Mouse (Mus musculus) spleen, adult 18-20 months (tissue): ENCODE results near the gene Slc2a4.
"Not testable (repeated sequence)": the region's sequence is repeated elsewhere in the genome, so short reads cannot be mapped to it uniquely, and the experiment has no call there.

Experiments used
- DNase-seq, 2 experiments: peaks; one replicate each; pipeline ENCODE4 v3.0.0; 2022; ENCODE audit warnings: mixed read lengths in 2 of 2

The Slc2a4 gene

GRCm38 (mm10) chr11:69918118-69918517, 29.9 kb downstream of the Slc2a4 start:
- DNase-seq: no peak

GRCm38 (mm10) chr11:69917379-69917948, 30.5 kb downstream of the Slc2a4 start:
- DNase-seq: no peak

- DNase-seq: not testable (repeated sequence)
Measured at GRCm38 (mm10) chr11:69916652-69917378, 31.2 kb downstream of the Slc2a4 start.

DNA sequence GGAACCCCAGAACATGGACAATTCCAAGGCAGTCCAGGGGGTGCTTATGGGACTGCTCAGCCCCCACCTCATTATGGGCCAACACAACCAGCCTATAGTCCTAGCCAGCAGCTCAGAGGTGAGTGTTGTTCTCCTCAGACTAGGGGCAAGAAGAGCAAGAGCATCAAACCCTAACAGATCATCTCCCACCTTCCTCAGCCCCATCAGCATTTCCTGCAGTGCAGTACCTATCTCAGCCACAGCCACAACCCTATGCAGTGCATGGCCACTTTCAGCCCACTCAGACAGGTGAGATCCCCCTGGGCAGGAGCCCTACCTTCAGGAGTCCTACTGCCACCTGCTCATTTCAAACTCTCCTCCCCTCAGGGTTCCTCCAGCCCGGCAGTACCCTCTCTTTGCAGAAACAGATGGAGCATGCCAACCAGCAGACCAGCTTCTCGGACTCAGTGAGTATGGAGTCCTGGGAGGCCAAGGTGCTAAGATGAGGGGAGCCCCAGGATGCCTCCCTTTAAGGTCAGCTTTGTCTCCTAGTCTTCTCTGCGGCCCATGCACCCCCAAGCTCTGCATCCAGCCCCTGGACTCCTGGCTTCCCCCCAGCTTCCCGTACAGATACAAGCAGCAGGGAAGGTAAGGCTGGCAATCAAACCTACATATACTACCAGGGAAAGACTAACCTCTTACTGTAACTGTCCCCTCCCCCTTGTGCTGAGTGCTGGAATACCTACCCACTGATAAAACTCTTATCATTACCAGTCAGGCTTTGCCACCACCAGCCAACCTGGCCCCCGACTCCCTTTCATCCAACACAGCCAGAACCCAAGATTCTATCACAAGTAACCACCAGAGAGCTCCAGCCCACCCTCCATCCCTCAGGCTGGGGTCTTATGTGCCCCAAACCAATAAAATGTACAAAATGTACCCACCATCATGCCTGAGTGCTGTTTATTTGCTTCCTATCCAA, 32.0 kb downstream of the Slc2a4 start:
- no peak for DNase-seq

- DNase-seq: no peak
Measured at GRCm38 (mm10) chr11:69914917-69915430, 33.0 kb downstream of the Slc2a4 start.

GRCm38 (mm10) chr11:69914372-69914764, 33.6 kb downstream of the Slc2a4 start:
- DNase-seq: no peak

DNA sequence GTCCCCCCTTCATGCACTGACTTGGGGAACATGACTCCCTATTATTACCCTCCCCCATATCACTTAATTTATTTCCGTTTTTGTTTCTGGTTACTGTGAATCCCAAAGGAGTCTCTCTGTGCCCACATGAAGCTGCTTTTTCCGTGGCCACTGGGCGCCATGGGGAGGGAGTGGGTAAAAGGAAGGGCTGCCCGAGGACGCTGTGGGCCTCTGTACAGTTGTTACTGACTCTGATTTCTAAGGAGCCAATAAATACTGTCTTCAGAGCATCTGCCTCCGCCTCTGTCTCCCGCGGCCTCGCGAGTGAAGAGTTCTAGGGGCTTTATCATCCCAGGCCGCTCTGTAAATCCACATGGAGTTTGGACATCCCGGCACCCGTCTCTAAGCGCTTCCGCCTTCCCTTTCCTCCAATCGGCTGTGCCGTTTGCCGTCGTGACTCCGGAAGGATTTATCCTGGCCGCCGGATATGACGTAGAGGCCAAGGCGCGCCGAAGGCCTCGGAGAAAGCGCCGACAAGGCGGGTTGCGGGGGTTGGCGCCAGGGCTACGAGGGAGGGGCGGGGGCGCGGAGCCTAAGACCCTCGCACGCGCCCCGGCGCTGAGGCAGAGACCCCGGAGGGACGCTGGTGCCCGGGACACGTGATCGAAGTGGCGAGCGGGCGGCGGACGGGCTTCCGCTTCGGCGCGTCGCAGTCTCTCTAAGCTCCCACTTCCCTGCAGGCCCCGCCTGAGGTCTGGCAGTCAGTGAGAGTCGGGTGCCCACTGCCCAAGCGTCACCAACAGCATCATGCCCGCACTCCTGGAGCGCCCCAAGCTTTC, 34.2 kb downstream of the Slc2a4 start, which contains the start of gene Gps2:
Gene Gps2 (plus strand): TSS at position 335 of the 818 bp plus-strand sequence.
- peak; percentile 82 to 85 for DNase-seq

DNA sequence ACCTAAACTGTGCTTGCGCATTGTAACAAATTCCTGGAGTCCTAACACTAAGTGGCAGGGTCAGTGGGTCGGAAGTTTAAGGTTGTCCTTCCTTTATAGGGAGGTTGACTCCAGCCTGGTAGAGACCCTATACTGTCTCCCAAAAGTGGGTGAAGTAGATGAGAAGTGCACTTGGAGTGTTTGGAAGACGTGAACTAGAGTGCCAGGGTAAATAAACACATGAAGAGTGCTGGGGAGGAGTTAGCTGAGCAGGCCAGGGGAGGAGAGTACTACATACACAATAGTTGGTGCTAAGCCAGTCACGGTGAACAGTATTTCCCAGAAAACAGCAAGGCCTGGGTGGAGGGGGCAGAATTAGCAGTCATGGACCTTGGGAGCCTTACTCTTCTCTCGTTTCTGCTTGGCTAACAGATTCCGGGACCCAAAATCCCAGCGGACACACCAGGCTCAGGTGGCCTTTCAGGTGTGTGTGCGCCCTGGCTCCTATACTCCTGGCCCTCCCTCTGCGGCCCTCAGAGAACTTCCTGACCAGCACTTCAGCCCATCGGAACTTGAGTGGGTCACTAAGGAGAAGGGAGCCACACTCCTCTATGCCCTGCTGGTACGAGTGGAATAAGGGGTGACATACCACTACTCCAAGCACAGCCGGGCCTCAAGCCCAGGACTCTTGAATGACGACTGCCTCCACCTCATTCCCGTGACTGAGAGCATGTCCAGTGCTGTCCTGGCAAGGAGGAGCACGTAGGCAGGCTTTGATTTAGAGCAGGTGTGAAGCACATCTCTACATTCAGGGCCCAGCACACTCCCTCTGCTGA, 35.1 kb downstream of the Slc2a4 start:
- no peak for DNase-seq

DNA sequence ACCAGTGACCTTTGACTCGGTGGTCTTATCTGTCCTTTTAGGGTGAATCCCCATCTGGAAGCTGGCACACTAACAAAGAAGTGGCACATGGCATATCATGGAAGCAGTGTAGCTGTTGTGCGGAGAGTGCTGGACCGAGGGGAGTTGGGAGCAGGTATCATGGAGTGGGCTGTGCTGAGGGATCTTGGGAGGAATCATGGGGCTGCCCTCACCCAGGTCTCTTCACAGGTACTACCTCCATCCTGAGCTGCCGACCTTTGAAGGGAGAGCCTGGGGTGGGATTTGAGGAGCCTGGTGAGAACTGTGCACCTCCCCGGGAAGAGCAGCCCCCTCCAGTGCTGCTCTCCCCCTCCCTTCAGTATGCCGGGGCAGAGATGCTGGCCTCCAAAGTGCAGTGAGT, 36.3 kb downstream of the Slc2a4 start:
- no peak for DNase-seq

GRCm38 (mm10) chr11:69910781-69911560, 37.0 kb downstream of the Slc2a4 start:
- no peak for DNase-seq

DNA sequence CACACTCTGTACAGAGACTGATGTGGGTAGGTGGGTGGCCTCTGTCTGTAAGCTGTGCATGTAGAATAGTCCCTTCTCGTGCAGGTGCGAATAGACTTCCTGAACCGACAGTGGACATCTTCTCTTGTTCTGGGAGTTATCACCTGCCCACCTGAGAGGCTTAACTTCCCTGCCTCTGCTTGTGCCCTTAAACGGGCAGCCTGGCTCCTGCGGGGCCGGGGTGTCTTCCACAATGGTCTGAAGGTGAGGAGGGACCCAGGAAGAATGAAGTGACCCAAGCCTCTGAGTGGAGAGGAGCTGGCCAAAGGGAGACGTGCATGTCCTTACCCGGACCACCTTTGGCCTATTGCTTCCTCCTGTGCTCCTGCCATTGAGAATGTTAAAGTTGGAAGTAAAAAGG, 37.8 kb downstream of the Slc2a4 start:
- DNase-seq: no peak

- DNase-seq: no peak
Measured at GRCm38 (mm10) chr11:69909174-69909573, 38.8 kb downstream of the Slc2a4 start.

- no peak for DNase-seq
Measured at GRCm38 (mm10) chr11:69908645-69909044, 39.3 kb downstream of the Slc2a4 start.

DNA sequence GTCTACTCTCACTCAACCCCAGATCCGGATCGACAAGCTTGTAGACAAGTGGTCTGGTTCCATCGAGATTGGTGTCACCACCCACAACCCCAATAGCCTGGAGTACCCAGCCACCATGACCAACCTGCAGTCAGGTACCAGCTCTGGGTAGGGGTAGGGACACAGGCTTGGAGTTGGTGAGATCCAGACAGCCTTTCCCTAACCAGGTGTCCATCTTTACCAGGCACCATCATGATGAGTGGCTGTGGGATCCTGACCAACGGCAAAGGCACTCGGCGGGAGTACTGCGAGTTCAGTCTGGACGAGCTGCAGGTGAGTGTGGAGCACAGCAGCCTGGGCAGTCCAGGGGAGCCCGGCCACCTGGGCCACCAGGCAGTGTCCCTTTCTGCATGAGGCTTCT, 43.7 kb downstream of the Slc2a4 start:
- DNase-seq: no peak

DNA sequence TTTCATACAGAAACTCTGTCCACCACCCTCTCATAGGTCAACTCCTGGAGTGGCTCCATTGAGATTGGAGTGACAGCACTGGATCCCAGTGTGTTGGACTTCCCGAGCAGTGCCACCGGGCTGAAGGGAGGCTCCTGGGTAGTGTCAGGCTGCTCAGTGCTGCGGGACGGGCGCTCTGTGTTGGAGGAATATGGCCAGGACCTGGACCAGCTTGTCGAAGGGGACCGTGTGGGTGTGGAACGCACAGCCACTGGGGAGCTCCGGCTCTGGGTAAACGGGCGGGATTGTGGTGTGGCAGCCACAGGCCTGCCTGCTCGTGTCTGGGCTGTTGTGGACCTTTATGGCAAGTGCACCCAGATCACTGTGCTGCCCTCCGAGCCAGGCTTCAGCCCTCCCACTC, 45.0 kb downstream of the Slc2a4 start:
- DNase-seq: no peak

DNA sequence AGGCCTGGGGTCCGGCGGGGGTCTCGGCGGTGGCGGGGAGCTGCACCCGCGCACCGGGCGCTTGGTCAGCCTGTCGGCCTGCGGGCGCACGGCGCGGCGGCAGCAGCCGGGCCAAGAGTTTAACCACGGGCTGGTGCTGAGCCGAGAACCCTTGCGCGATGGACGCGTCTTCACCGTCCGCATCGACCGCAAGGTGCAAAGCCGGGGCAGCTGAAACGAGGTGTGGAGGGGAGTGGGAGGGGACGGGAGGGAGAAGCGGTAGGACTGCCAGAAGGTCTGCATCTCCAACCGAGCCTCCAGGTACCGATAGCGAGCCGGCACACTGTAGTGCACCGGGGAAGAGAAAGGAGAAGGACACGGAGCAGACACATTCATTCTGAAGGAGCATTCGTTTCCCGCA, 46.0 kb downstream of the Slc2a4 start:
- DNase-seq: no peak

- peak; percentile 81 to 89 for DNase-seq
Measured at GRCm38 (mm10) chr11:69901406-69901846, 46.6 kb downstream of the Slc2a4 start.

- peak; percentile 76 to 81 for DNase-seq
Measured at GRCm38 (mm10) chr11:69900471-69901405, 47.2 kb downstream of the Slc2a4 start, which contains the start of the genes 2810408A11Rik and Neurl4. Gene 2810408A11Rik (minus strand): TSS chr11:69900987. Gene Neurl4 (plus strand): TSS chr11:69901072.

DNA sequence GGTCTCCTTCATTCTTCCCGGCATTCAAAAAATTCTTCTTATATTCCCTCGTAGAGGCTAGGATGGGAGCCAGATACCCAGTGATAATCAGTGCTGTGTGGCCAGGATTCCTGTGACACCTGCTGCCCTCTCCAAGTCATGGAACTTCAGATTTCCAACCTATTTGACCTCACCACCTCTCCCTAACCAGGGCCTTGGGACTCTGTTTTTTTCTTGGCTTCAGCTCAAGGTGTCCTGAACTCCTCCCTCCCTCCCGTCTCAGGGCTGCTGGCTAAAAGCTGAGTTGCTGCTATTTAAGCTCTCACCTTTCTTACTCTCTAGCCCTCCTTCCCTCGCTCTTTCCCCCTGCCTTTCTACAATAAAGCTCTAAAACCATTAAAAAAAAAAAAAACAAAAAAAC, 48.1 kb downstream of the Slc2a4 start:
- DNase-seq: no peak
